Mouse (Mus musculus) myocyte (in vitro differentiated cells): Measurements from ENCODE around the gene Lypd5. TPM values are rescaled to one million over a fixed set of nuclear protein-coding genes. Genes with fewer than 3 reads are reported as not detected.

Experiments
- H3K27me3 ChIP-seq: one replicate; pipeline ENCODE4 v1.6.1; 2011; ENCODE audit not compliant: control insufficient read depth, insufficient read depth, insufficient read length
- H3K36me3 ChIP-seq: one replicate; pipeline ENCODE4 v1.6.1; 2011; ENCODE audit not compliant: control insufficient read depth, insufficient read depth
- H3K4me2 ChIP-seq: one replicate; pipeline ENCODE4 v1.6.1; 2011; ENCODE audit warnings: low read depth, control low read depth
- H3K4me3 ChIP-seq: one replicate; pipeline ENCODE4 v1.5.1; 2011; ENCODE audit warnings: mild to moderate bottlenecking, control low read depth, moderate library complexity
- H3K79me2 ChIP-seq: one replicate; pipeline ENCODE4 v1.6.1; 2011; ENCODE audit not compliant: control insufficient read depth, insufficient read depth
- H3ac ChIP-seq: one replicate; pipeline ENCODE4 v1.6.1; 2011; ENCODE audit not compliant: control insufficient read depth, insufficient read length
- CEBPB ChIP-seq: IDR thresholded peaks from 2 replicates; pipeline ENCODE4 v1.6.1; 2011; ENCODE audit warnings: mild to moderate bottlenecking, moderate library complexity; ENCODE audit not compliant: poor library complexity, insufficient read depth, severe bottlenecking
- E2F4 ChIP-seq: IDR thresholded peaks from one replicate; pipeline ENCODE4 v1.6.1; 2011; ENCODE audit warnings: mild to moderate bottlenecking, control low read depth, moderate library complexity; ENCODE audit not compliant: insufficient read depth
- MAX ChIP-seq: IDR thresholded peaks from one replicate; pipeline ENCODE4 v1.6.1; 2011; ENCODE audit warnings: low read depth, mild to moderate bottlenecking, control low read depth
- MYOD1 ChIP-seq, 3 experiments: IDR thresholded peaks; one replicate each; pipeline ENCODE4 v1.6.1; 2011; ENCODE audit warnings: control low read depth in 2 of 3, low read depth in 2 of 3, mild to moderate bottlenecking in 2 of 3, moderate library complexity in 1 of 3; ENCODE audit not compliant: insufficient read length in 2 of 3, control insufficient read depth in 1 of 3
- MYOG ChIP-seq, 3 experiments: IDR thresholded peaks; one replicate each; pipeline ENCODE4 v1.6.1; 2011; ENCODE audit warnings: control low read depth in 2 of 3, low read depth in 2 of 3, mild to moderate bottlenecking in 2 of 3; ENCODE audit not compliant: insufficient read length in 2 of 3, control insufficient read depth in 1 of 3, insufficient read depth in 1 of 3
- POLR2A ChIP-seq: IDR thresholded peaks from one replicate; pipeline ENCODE4 v1.6.1; 2011; ENCODE audit warnings: low read depth, mild to moderate bottlenecking, control low read depth, moderate library complexity; ENCODE audit not compliant: insufficient read length
- POLR2AphosphoS2 ChIP-seq: IDR thresholded peaks from one replicate; pipeline ENCODE4 v1.6.1; 2011; ENCODE audit warnings: low read depth, control low read depth; ENCODE audit not compliant: insufficient read length
- REST ChIP-seq: IDR thresholded peaks from one replicate; pipeline ENCODE4 v1.6.1; 2011; ENCODE audit warnings: mild to moderate bottlenecking, control low read depth, moderate library complexity; ENCODE audit not compliant: insufficient read depth, insufficient read length
- SRF ChIP-seq: IDR thresholded peaks from one replicate; pipeline ENCODE4 v1.6.1; 2011; ENCODE audit warnings: low read depth; ENCODE audit not compliant: control insufficient read depth, insufficient read length
- TCF12 ChIP-seq: IDR thresholded peaks from one replicate; pipeline ENCODE4 v1.6.1; 2011; ENCODE audit warnings: mild to moderate bottlenecking, control low read depth; ENCODE audit not compliant: poor library complexity, insufficient read depth, severe bottlenecking
- TCF3 ChIP-seq: IDR thresholded peaks from one replicate; pipeline ENCODE4 v1.6.1; 2011; ENCODE audit warnings: low read depth, control low read depth; ENCODE audit not compliant: insufficient read length
- USF1 ChIP-seq: IDR thresholded peaks from one replicate; pipeline ENCODE4 v1.6.1; 2011; ENCODE audit warnings: low read depth, mild to moderate bottlenecking, control low read depth, moderate library complexity
- polyA plus RNA-seq: library from polyadenylated mRNA; unstranded; fragments of >200 nt; fragmentation: generic; extraction: Trizol; gene quantifications from one replicate; pipeline ENCODE4 v1.2.1, GENCODE M21; 2012; ENCODE audit warnings: missing spikeins

Lypd5 gene
- polyA plus RNA-seq: not detected

DNA sequence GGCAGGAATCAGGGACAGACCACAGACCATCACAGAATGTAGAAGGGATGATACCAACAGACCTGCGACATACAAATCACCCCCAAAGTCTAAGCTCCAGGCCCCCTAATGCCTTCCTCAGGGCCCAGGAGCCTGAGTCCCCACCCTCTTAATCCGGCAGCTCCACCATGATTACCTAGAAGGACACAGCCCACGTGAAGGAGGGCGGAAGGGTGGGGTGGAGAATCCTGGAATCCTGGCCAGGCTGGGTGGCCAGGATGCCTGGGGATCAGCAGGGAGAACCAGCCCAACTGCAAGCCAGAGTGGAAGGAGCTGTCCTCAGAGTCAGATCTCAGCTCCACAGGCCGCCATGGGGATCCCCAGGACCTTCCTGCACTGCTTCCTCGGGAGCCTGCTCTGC, at the start of gene Lypd5:
Lypd5 (plus strand) TSS at position 301 of the 400 bp plus-strand sequence.
- TF ChIP-seq MYOG (IDR thresholded peaks at IDR 0.05; ENCODE audit: control insufficient read depth in 1 of 3, insufficient read depth in 1 of 3, insufficient read length in 2 of 3, low read depth in 2 of 3) (no peak), TCF12 (no peak), POLR2AphosphoS2 (no peak), MAX (no peak)
- no peak within 1 kb of the TSS for H3ac ChIP-seq
- H3K4me3 ChIP-seq: no peak within 1 kb of the TSS
- H3K36me3 ChIP-seq: no peaks in the 10 kb centered on the region
- H3K27me3 ChIP-seq: peaks cover 33% of the 10 kb centered on the region
- no peaks in the 10 kb centered on the region for H3K79me2 ChIP-seq
- H3K4me2 ChIP-seq: no peak within 1 kb of the TSS

- H3K27me3 ChIP-seq: no peaks in the 10 kb centered on the region
- no peaks in the 10 kb centered on the region for H3K36me3 ChIP-seq
Measured at GRCm38 (mm10) chr7:24299823-24300481, 49.0 kb upstream of the Lypd5 start.

GRCm38 (mm10) chr7:24300771-24301282, 48.2 kb upstream of the Lypd5 start, which contains the start of gene Zfp61:
Gene Zfp61 (minus strand): TSS chr7:24301232.
- Histone ChIP-seq H3K79me2 (no peaks in the 10 kb centered on the region), H3K4me2 (peak within 1 kb of the TSS; percentile 69), H3K27me3 (no peaks in the 10 kb centered on the region), H3K36me3 (no peaks in the 10 kb centered on the region), H3K4me3 (peak within 1 kb of the TSS; percentile 65), H3ac (no peak within 1 kb of the TSS)
- TF ChIP-seq POLR2AphosphoS2 (no peak), TCF3 (no peak), SRF (no peak), CEBPB (no peak), MYOD1 (IDR thresholded peaks at IDR 0.05; ENCODE audit: control insufficient read depth in 1 of 3, insufficient read length in 2 of 3, low read depth in 2 of 3) (no peak), MAX (no peak), REST (no peak), E2F4 (no peak), TCF12 (no peak), USF1 (no peak)

More at GRCm38 (mm10) chr7:24299823-24300481, 49.0 kb upstream of the Lypd5 start:
- Histone ChIP-seq H3K4me3 (peak overlapping the region; percentile 65), H3ac (no peak overlapping the region), H3K79me2 (no peaks in the 10 kb centered on the region), H3K4me2 (peak overlapping the region; percentile 69)
- TF ChIP-seq SRF: no peak

DNA sequence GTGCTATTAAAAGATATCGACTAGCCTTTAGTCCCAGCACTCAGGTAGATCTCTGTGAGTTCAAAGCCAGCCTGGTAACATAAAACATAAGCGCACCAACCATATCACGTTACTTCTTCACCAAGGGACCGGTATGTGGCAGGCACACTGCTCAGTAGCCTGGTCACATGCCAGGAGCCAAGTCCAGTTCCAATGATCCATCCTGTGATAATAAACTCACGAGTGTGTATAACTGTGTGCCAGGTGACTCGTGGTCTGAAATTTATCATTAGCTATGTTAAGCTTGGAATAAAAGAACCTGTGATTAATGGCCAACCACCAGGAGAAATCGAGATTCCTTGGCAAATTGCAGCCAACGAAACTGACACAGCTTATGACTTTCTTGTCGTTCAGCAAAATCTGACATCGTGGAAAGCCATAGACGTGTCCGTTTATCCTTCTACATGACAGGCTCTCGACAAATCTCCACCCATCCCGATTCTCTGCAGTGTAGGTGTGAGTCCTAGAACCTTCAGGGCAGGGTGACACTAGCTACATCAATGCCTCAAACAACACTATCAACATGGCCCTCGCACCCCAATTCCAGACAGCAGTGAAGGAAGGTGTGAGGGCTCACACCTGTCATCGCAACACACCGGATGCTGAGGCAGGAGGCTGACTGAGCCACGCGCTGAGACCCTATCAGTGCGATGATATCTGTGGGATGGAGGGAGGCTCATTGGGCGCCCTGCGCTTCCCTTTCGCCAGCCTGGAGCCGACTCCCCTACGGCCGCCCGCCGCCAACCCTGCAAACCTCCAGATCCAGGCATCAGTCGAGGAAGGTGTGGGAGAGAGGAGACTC, 33.0 kb upstream of the Lypd5 start:
- no peaks in the 10 kb centered on the region for H3K27me3 ChIP-seq
- no peaks in the 10 kb centered on the region for H3K79me2 ChIP-seq
- H3K36me3 ChIP-seq: no peaks in the 10 kb centered on the region
- peak overlapping the region; percentile 39 for H3K4me3 ChIP-seq
- H3K4me2 ChIP-seq: peak overlapping the region; percentile 92
- TF ChIP-seq POLR2A (peak; percentile 7), MYOD1 (IDR thresholded peaks at IDR 0.05; ENCODE audit: control insufficient read depth in 1 of 3, insufficient read length in 2 of 3, low read depth in 2 of 3) (no peak), MYOG (IDR thresholded peaks at IDR 0.05; ENCODE audit: control insufficient read depth in 1 of 3, insufficient read depth in 1 of 3, insufficient read length in 2 of 3, low read depth in 2 of 3) (no peak), TCF12 (no peak), POLR2AphosphoS2 (no peak), MAX (no peak)
- H3ac ChIP-seq: no peak overlapping the region

- H3K79me2 ChIP-seq: no peaks in the 10 kb centered on the region
- H3K4me2 ChIP-seq: peak within 1 kb of the TSS; percentile 92
- H3ac ChIP-seq: no peak within 1 kb of the TSS
- H3K4me3 ChIP-seq: peak within 1 kb of the TSS; percentile 39
- no peaks in the 10 kb centered on the region for H3K27me3 ChIP-seq
- no peaks in the 10 kb centered on the region for H3K36me3 ChIP-seq
- TF ChIP-seq SRF (no peak), CEBPB (no peak), POLR2AphosphoS2 (peak; percentile 67), USF1 (no peak), MYOD1 (IDR thresholded peaks at IDR 0.05; ENCODE audit: control insufficient read depth in 1 of 3, insufficient read length in 2 of 3, low read depth in 2 of 3) (no peak), E2F4 (no peak), POLR2A (peak; percentile 74)
Measured at GRCm38 (mm10) chr7:24316567-24317092, 32.4 kb upstream of the Lypd5 start, which contains the start of gene Zfp94. Gene Zfp94 (minus strand): TSS chr7:24316666.
